Mouse (Mus musculus) stomach, postnatal 0 days (tissue): Measurements from ENCODE around the gene Zfp59. TPM values are rescaled to one million over a fixed set of nuclear protein-coding genes. Genes with fewer than 3 reads are reported as not detected.

Source experiments
- ATAC-seq: fragments of 200-750 bp; cut with Nextera tagmentation; 2 replicates; pipeline ENCODE4 v1.8.0; 2017; ENCODE audit not compliant: low FRiP score, low TSS enrichment
- DNase-seq: peaks from one replicate; pipeline ENCODE4 v3.0.0-alpha.2; 2016; ENCODE audit warnings: low spot score
- H3K27ac ChIP-seq: fragments of 300-500 bp; sonication (generic); replicated peaks from 2 replicates; pipeline ENCODE4 v1.5.1; 2014; ENCODE audit warnings: mild to moderate bottlenecking, control low read depth
- H3K27me3 ChIP-seq: fragments of 300-500 bp; sonication (generic); 2 replicates; pipeline ENCODE4 v1.6.1; 2014; ENCODE audit warnings: low read length; ENCODE audit not compliant: control insufficient read depth, insufficient read depth
- H3K36me3 ChIP-seq: fragments of 300-500 bp; sonication (generic); 2 replicates; pipeline ENCODE4 v1.6.1; 2014; ENCODE audit warnings: low read length, mixed read lengths; ENCODE audit not compliant: control insufficient read depth, insufficient read depth
- H3K4me1 ChIP-seq: fragments of 300-500 bp; sonication (generic); replicated peaks from 2 replicates; pipeline ENCODE4 v1.6.1; 2014; ENCODE audit warnings: antibody characterized with exemption; ENCODE audit not compliant: control insufficient read depth, insufficient read depth
- H3K4me2 ChIP-seq: fragments of 300-500 bp; sonication (generic); replicated peaks from 2 replicates; pipeline ENCODE4 v1.6.1; 2014; ENCODE audit warnings: low read depth, mild to moderate bottlenecking, control low read depth, moderate library complexity
- H3K4me3 ChIP-seq: fragments of 300-500 bp; sonication (generic); 2 replicates; pipeline ENCODE4 v1.5.1; 2014; ENCODE audit warnings: low read depth, low read length, control low read depth
- H3K9ac ChIP-seq: fragments of 300-500 bp; sonication (generic); 2 replicates; pipeline ENCODE4 v1.6.1; 2014; ENCODE audit warnings: mild to moderate bottlenecking, low read length, control low read depth, mixed read lengths
- H3K9me3 ChIP-seq: fragments of 300-500 bp; sonication (generic); 2 replicates; pipeline ENCODE4 v1.6.1; 2016; ENCODE audit warnings: low read length; ENCODE audit not compliant: control insufficient read depth
- CTCF ChIP-seq: IDR thresholded peaks from 2 replicates; pipeline ENCODE4 v1.5.1; 2016; ENCODE audit warnings: antibody characterized with exemption, low read depth, mild to moderate bottlenecking, moderate library complexity
- EP300 ChIP-seq: optimal IDR thresholded peaks from 2 replicates; pipeline ENCODE3; 2016; ENCODE audit warnings: antibody characterized with exemption
- WGBS: fragments of 180-500 bp; shearing (Covaris S2); extraction: QIAGEN DNeasy Blood & Tissue Kit; methylation state at CpG from one replicate; pipeline ENCODE4 v1.1.7; 2014; 5-methylcytosine and 5-hydroxymethylcytosine counted together
- polyA plus RNA-seq: library from polyadenylated mRNA; unstranded; fragments of >200 nt; fragmentation: Nextera tagmentation; extraction: Ambion mirVana; gene quantifications from 2 replicates; pipeline ENCODE4 v1.2.1, GENCODE M21; 2015

Gene Zfp59
- polyA plus RNA-seq, 1 experiment from 2014 or later: 3.0 TPM

DNA sequence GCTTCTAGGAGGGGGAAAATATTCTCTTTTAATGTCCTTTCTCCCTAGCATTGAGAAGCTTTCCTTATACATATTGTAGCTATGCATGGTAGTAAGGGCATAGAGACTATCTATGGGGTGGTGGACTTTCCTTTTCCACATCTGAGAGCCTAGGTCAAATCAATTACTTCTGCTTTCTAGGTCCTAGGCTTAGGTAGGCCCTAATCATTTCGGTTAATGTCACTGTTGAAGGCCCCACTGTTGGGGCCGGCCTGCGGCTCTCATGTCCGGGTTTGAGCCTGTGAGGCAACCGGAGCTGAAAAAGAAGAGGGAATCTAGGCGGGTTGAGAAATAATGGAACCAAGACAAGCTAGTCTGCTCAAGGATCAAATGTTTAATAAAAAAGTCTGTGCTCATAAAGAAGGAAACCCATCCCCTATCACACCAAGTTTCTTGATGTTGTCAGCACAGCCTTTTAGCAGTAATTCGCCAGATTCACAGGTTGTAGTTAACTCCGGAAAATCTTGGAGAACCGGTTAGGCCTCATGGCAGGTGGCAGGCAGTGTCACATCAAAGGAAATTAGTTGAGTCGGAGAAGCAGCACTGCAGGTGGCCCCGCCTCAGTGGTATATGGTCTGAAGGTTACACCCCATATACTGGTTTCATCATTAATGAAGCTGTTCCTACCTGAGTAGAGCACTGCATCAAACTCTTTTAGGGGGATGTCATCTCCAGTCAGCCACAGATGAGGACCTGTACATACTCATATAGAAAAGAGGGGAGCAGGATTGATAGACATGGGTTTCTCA, 66.8 kb downstream of the Zfp59 start:
- Histone ChIP-seq H3K27me3 (no peaks in the 10 kb centered on the region), H3K4me2 (no peak overlapping the region), H3K4me3 (no peak overlapping the region), H3K9me3 (no peaks in the 10 kb centered on the region), H3K9ac (no peak overlapping the region), H3K4me1 (no peaks in the 10 kb centered on the region), H3K36me3 (no peaks in the 10 kb centered on the region), H3K27ac (no peak overlapping the region; the same call in 1 of the 2 replicates)
- TF ChIP-seq CTCF (no peak), EP300 (no peak)
- peak; percentile 14 for DNase-seq
- 0 out of 2 replicates have a peak, but pooled peaks have one; percentile 38 for ATAC-seq
- 56% methylated on average over 11 of the region's 11 CpGs for WGBS

Other genes starting within 250 kb of the Zfp59 start
- gene Akt2, start 247.1 kb upstream of the Zfp59 start, polyA plus RNA-seq: 42.6 and 46.5 TPM in 2 replicates
- 1.4 and 1.6 TPM in 2 replicates for gene Ttc9b, start 184.7 kb upstream of the Zfp59 start, polyA plus RNA-seq
- gene Map3k10, start 164.0 kb upstream of the Zfp59 start, polyA plus RNA-seq: 4.2 and 4.6 TPM in 2 replicates
- 1.9 and 2.0 TPM in 2 replicates for gene Zfp607b, start 149.3 kb upstream of the Zfp59 start, polyA plus RNA-seq
- 8.4 and 9.3 TPM in 2 replicates for gene Zfp60, start 107.2 kb upstream of the Zfp59 start, polyA plus RNA-seq
- gene Zfp626, start 31.4 kb upstream of the Zfp59 start, polyA plus RNA-seq: 1.3 and 1.6 TPM in 2 replicates
- gene Zfp607a, start 18.9 kb downstream of the Zfp59 start, polyA plus RNA-seq: 1.4 and 1.6 TPM in 2 replicates
- gene Zfp974, start 90.9 kb downstream of the Zfp59 start, polyA plus RNA-seq: 3.7 and 4.6 TPM in 2 replicates
- gene Zfp780b, start 140.6 kb downstream of the Zfp59 start, polyA plus RNA-seq: 6.2 and 7.3 TPM in 2 replicates
- 1.1 TPM in 2 replicates for gene Zfp850, start 175.5 kb downstream of the Zfp59 start, polyA plus RNA-seq
- gene Psmc4, start 211.5 kb downstream of the Zfp59 start, polyA plus RNA-seq: 167 and 173 TPM in 2 replicates
- 17.1 and 32.2 TPM in 2 replicates for gene Fcgbp, start 232.6 kb downstream of the Zfp59 start, polyA plus RNA-seq